In genomic region chr5:101728304-101728905, GRCm38 (mm10) we compare ENCODE assay signal across 23 mouse cellular contexts. TPM values are rescaled to one million over a fixed set of nuclear protein-coding genes. Genes with fewer than 3 reads are reported as not detected.
A peak's percentile ranks its signal among the peaks of the same experiment; 100 is the strongest.
DNase-seq lines count a peak whose midpoint lies in the region; ATAC-seq and TF ChIP-seq lines count a peak whose summit lies in the region.
"Had no signal": no experiment of that assay in that cellular context is flagged by ENCODE, and none has a peak within 500 bp of the region (broad histone marks: within the 10 kb centered on the region; RNA-seq: fewer than 3 reads in every experiment).

No protein-coding gene starts in this region.

- H3K27ac ChIP-seq in kidney, postnatal 0 days: peak overlapping the region; percentile 81
- H3K27ac ChIP-seq: forebrain, embryonic 15.5 days; hindbrain, embryonic 10.5 days; hindbrain, embryonic 15.5 days; liver, embryonic 15.5 days; neural tube, embryonic 12.5 days; stomach, postnatal 0 days had no signal

- H3K4me1 ChIP-seq in kidney, postnatal 0 days (replicated peaks; ENCODE audit: insufficient read depth, low read length): peaks cover 3% of the 10 kb centered on the region; the same call in 1 of the 2 replicates
- H3K4me1 ChIP-seq: forebrain, embryonic 15.5 days; hindbrain, embryonic 10.5 days; hindbrain, embryonic 15.5 days; liver, embryonic 15.5 days; neural tube, embryonic 12.5 days had no signal

- no peak for TF ChIP-seq CTCF in kidney, postnatal 0 days (IDR thresholded peaks at IDR 0.05; ENCODE audit: low read depth)

- no peak overlapping the region for H3K4me3 ChIP-seq in kidney, postnatal 0 days (replicated peaks; ENCODE audit: low read depth, low read length)
- H3K4me3 ChIP-seq: forebrain, embryonic 15.5 days; hindbrain, embryonic 10.5 days; hindbrain, embryonic 15.5 days; liver, embryonic 15.5 days; neural tube, embryonic 12.5 days had no signal

- H3K36me3 ChIP-seq in kidney, postnatal 0 days (ENCODE audit: insufficient read depth, low read length): no peaks in the 10 kb centered on the region
- H3K36me3 ChIP-seq: forebrain, embryonic 15.5 days; hindbrain, embryonic 10.5 days; hindbrain, embryonic 15.5 days; liver, embryonic 15.5 days; neural tube, embryonic 12.5 days had no signal

- ATAC-seq in kidney, postnatal 0 days (replicated peaks; ENCODE audit: low FRiP score, low read depth): peak; percentile 46
- ATAC-seq: forebrain, embryonic 15.5 days; inflammation-experienced regulatory T-cells, adult 6 months; midbrain, embryonic 16.5 days had no signal

- no peak overlapping the region for H3K9ac ChIP-seq in kidney, postnatal 0 days (ENCODE audit: low read depth, low read length)
- H3K9ac ChIP-seq: forebrain, embryonic 15.5 days; hindbrain, embryonic 15.5 days; liver, embryonic 15.5 days; lung, embryonic 14.5 days; neural tube, embryonic 12.5 days had no signal

- H3K9me3 ChIP-seq in kidney, postnatal 0 days (replicated peaks; ENCODE audit: low read length): no peaks in the 10 kb centered on the region
- H3K9me3 ChIP-seq: forebrain, embryonic 15.5 days; hindbrain, embryonic 10.5 days; hindbrain, embryonic 15.5 days; liver, embryonic 15.5 days; neural tube, embryonic 12.5 days had no signal

- 47% methylated on average over 8 of the region's 8 CpGs for WGBS in kidney, postnatal 0 days

- no peak overlapping the region for H3K4me2 ChIP-seq in kidney, postnatal 0 days (ENCODE audit: low read length)
- H3K4me2 ChIP-seq: forebrain, embryonic 15.5 days; hindbrain, embryonic 15.5 days; liver, embryonic 15.5 days; lung, embryonic 14.5 days; midbrain, embryonic 11.5 days; neural tube, embryonic 12.5 days had no signal

- no peaks in the 10 kb centered on the region for H3K27me3 ChIP-seq in kidney, postnatal 0 days (ENCODE audit: insufficient read depth, low read length)
- H3K27me3 ChIP-seq: forebrain, embryonic 15.5 days; hindbrain, embryonic 15.5 days; liver, embryonic 15.5 days; neural tube, embryonic 12.5 days had no signal

- peak; percentile 76 for DNase-seq in kidney, adult 18-20 months
- peak; percentile 81 to 93 for DNase-seq in kidney, adult 8-10 months
- DNase-seq in kidney, postnatal 0 days (ENCODE audit: low spot score): peak; percentile 39
- peak; percentile 41 to 61 for DNase-seq in kidney, postnatal 4 days
- DNase-seq in layer of hippocampus, postnatal 10 days (ENCODE audit: low spot score in 2 of 2): no peak
- no peak for DNase-seq in testis, postnatal 14 days (ENCODE audit: low spot score)
- DNase-seq: adrenal gland, adult 2 months; adrenal gland, postnatal 36 days; B cell, adult 2 months; cerebellum, adult 2 months; cerebellum, postnatal 14 days; heart, postnatal 14 days; lung, embryonic 14.5 days; right cerebral cortex, postnatal 4 days had no signal

RNA-seq across cellular contexts. Expression of gene Cds1, which starts 36.5 kb away (rescaled TPM):
- 21.7 and 25.7 TPM in 2 replicates for polyA plus RNA-seq in kidney, postnatal 0 days (2015; fragmentation: Nextera tagmentation; extraction: Ambion mirVana)
- 10 to 100 TPM; 63.5 to 70.7 TPM for total RNA-seq in layer of hippocampus, postnatal 10 days (2021)
- polyA plus RNA-seq: inflammation-experienced regulatory T-cells, adult 6 months had no signal

Comparison
In these comparisons a context has a peak if more than half of its experiments do, and no peak if none do; other contexts are left out.
1. DNase-seq: peak in kidney, adult 18-20 months (single experiment), kidney, adult 8-10 months (2 of 2), kidney, postnatal 0 days (single experiment) and kidney, postnatal 4 days (2 of 2); none in layer of hippocampus, postnatal 10 days (0 of 2) and testis, postnatal 14 days (single experiment).